Mouse (Mus musculus): ENCODE results near the gene Kdm6b. TPM values are rescaled to one million over a fixed set of nuclear protein-coding genes. Genes with fewer than 3 reads are reported as not detected.
"Not testable (repeated sequence)": the region's sequence is repeated elsewhere in the genome, so short reads cannot be mapped to it uniquely, and the experiment has no call there.

The Kdm6b gene
- polyA plus RNA-seq, 1 experiment from 2014 or later: 23.2 TPM

DNA sequence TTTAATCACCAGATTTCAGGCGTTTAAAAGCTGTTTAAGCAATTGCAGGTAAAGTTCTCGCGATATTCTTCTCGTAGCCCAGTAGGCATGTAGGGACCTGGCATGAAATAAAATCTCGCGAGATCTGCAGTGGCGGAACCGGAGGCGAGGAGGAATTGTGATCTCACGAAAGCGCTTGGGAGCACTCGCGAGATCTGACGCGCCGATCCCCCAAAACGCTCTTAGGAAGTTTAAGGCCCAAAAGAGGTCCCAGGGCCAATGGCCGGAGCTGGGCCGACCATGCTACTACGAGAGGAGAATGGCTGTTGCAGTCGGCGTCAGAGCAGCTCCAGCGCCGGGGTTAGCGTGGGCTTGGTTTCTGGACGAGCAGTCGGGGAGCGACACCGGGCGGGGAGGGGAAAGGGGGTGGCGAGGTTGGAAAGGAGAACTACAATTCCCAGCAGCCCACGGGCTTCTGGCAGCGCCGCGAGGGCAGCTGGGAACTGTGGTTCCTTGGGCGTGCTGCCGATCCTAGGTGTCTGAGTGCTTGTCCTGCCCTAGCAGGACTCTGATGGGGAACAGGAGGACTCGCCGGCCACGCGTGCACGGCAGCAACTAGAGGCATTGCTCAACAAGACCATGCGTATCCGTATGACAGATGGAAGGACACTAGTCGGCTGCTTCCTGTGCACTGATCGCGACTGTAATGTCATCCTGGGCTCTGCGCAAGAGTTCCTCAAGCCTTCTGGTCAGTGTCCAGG, 17.7 kb downstream of the Kdm6b start:
- H3K27ac ChIP-seq: peak overlapping the region; percentile 97
- peaks cover 13% of the 10 kb centered on the region; the same call in 1 of the 2 replicates for H3K4me1 ChIP-seq (replicated peaks; ENCODE audit: insufficient read depth, low read length)
- H3K27me3 ChIP-seq (ENCODE audit: insufficient read depth, low read length): no peaks in the 10 kb centered on the region
- DNase-seq (ENCODE audit: low spot score): peak; percentile 100
- H3K4me3 ChIP-seq (replicated peaks; ENCODE audit: low read depth, low read length): peak overlapping the region; percentile 67
- H3K9me3 ChIP-seq (replicated peaks; ENCODE audit: low read length): no peaks in the 10 kb centered on the region
- H3K9ac ChIP-seq (ENCODE audit: low read depth, low read length): peak overlapping the region; percentile 86
- peak; percentile 82 for ATAC-seq (replicated peaks; ENCODE audit: low FRiP score, low read depth)
- peak overlapping the region; percentile 73 for H3K4me2 ChIP-seq (ENCODE audit: low read length)
- H3K36me3 ChIP-seq (ENCODE audit: insufficient read depth, low read length): peaks cover 12% of the 10 kb centered on the region
- TF ChIP-seq CTCF (IDR thresholded peaks at IDR 0.05; ENCODE audit: low read depth): no peak
- WGBS: under 1% methylated on average over 48 of the region's 48 CpGs

DNA sequence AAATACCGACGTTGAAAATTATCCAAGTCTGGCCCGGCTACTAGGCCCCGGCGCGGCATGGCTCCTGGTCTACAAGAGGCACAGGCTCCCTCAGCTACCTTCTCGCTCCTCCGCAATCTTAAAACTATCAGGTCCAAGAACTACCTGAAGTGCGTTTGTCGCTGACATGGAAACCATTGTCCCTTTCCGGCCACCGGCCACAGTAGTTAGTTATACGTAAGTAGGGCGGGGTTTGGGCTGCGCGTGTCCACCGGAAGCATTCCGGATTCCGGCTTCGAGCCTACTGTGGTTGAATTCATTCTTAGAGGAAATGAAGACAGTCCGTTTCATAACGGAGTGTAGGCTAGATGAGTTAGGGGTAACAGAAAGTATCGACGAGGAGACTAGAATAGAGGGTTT, 18.2 kb downstream of the Kdm6b start, which contains the start of the genes Naa38 and Cyb5d1:
Naa38 (plus strand) TSS at position 253 of the 399 bp plus-strand sequence.
Cyb5d1 (minus strand) TSS at position 397 of the 399 bp plus-strand sequence.
- Histone ChIP-seq H3K4me1 (replicated peaks; ENCODE audit: insufficient read depth, low read length) (peaks cover 13% of the 10 kb centered on the region; the same call in 1 of the 2 replicates), H3K9ac (ENCODE audit: low read depth, low read length) (peak within 1 kb of the TSS; percentile 86), H3K27ac (peak within 1 kb of the TSS; percentile 97), H3K4me3 (replicated peaks; ENCODE audit: low read depth, low read length) (peak within 1 kb of the TSS; percentile 67), H3K4me2 (ENCODE audit: low read length) (peak within 1 kb of the TSS; percentile 73)
- H3K9me3 ChIP-seq (replicated peaks; ENCODE audit: low read length); H3K27me3 ChIP-seq (ENCODE audit: insufficient read depth, low read length); H3K36me3 ChIP-seq (ENCODE audit: insufficient read depth, low read length): not testable (repeated sequence)
- ATAC-seq (replicated peaks; ENCODE audit: low FRiP score, low read depth): peak; percentile 73
- peak; percentile 96 for DNase-seq (ENCODE audit: low spot score)
- under 1% methylated on average over 20 of the region's 24 CpGs for WGBS

DNA sequence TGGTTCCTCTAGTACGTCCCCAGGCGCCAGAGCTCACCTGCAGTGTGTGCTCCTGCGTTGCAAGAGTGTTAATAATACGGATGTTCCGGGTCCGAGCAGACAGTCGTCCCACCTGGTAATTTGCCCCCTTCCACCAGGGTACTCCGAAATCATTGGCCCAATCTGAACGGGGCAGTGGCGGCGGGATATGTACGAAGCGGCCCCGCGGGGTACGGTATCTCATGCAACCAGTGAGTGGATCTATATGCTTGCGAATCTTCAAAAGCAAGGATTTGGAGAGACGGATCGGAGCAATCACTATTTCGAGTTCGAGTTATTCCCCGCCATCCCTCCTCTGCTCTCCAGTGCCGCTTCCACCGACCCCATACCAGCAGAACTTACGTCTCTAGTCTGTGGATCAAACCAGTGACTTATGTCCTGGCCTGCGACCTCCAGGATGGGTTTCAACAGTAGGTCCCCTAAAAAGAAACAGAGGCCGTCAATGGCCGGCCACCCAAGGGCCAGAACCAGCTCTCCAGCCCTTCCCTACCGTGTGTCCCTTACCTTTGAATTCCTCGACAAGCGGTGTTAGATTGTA, 18.8 kb downstream of the Kdm6b start:
- not testable (repeated sequence) for H3K27me3 ChIP-seq (ENCODE audit: insufficient read depth, low read length)
- DNase-seq (ENCODE audit: low spot score): peak; percentile 27

DNA sequence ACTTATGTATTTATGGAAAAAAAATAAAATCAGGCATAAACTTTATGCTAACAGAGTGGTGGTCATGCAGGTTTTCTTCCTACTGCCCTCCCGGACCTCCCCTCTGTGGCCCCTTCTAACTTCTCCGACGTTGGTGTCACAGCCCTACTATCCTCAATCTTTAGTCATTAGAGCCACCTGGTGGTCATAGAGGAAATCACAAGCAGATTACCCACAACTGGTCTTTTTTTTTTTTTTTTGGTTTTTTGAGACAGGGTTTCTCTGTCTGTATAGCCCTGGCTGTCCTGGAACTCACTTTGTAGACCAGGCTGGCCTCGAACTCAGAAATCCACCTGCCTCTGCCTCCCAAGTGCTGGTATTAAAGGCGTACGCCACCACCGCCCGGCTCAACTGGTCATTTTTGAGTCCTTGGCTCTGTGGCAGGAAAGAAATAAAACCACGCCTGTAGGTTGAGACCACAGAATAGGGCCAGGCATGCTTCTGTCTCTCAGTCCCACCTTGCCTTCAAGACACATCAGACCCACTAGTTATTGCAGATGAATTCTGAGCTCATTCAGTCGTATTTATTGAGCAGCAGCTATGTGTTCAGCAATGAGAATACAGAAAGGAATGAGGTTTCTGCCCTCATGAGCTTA, 23.0 kb downstream of the Kdm6b start:
- Histone ChIP-seq H3K4me2 (ENCODE audit: low read length) (no peak overlapping the region), H3K27me3 (ENCODE audit: insufficient read depth, low read length) (no peaks in the 10 kb centered on the region), H3K4me3 (replicated peaks; ENCODE audit: low read depth, low read length) (no peak overlapping the region), H3K4me1 (replicated peaks; ENCODE audit: insufficient read depth, low read length) (no peaks in the 10 kb centered on the region), H3K36me3 (ENCODE audit: insufficient read depth, low read length) (no peaks in the 10 kb centered on the region), H3K9ac (ENCODE audit: low read depth, low read length) (no peak overlapping the region), H3K27ac (no peak overlapping the region), H3K9me3 (replicated peaks; ENCODE audit: low read length) (no peaks in the 10 kb centered on the region)
- WGBS: 45% methylated on average over 10 of the region's 10 CpGs
- DNase-seq (ENCODE audit: low spot score): peak; percentile 92
- ATAC-seq (replicated peaks; ENCODE audit: low FRiP score, low read depth): no peak
- peak; percentile 83 for TF ChIP-seq CTCF (IDR thresholded peaks at IDR 0.05; ENCODE audit: low read depth)

More for the DNA sequence above, 18.8 kb downstream of the Kdm6b start:
- Histone ChIP-seq H3K9ac (ENCODE audit: low read depth, low read length) (peak overlapping the region; percentile 86), H3K4me3 (replicated peaks; ENCODE audit: low read depth, low read length) (peak overlapping the region; percentile 67), H3K4me1 (replicated peaks; ENCODE audit: insufficient read depth, low read length) (peaks cover 13% of the 10 kb centered on the region; the same call in 1 of the 2 replicates), H3K27ac (peak overlapping the region; percentile 97), H3K4me2 (ENCODE audit: low read length) (peak overlapping the region; percentile 73)
- not testable (repeated sequence) for H3K9me3 ChIP-seq (replicated peaks; ENCODE audit: low read length); H3K36me3 ChIP-seq (ENCODE audit: insufficient read depth, low read length); ATAC-seq (replicated peaks; ENCODE audit: low FRiP score, low read depth)
- under 1% methylated on average over 31 of the region's 31 CpGs for WGBS

- WGBS: 52% methylated on average over 14 of the region's 14 CpGs
- Histone ChIP-seq H3K4me1 (replicated peaks; ENCODE audit: insufficient read depth, low read length) (no peaks in the 10 kb centered on the region), H3K27me3 (ENCODE audit: insufficient read depth, low read length) (no peaks in the 10 kb centered on the region), H3K4me2 (ENCODE audit: low read length) (no peak overlapping the region), H3K4me3 (replicated peaks; ENCODE audit: low read depth, low read length) (no peak overlapping the region), H3K36me3 (ENCODE audit: insufficient read depth, low read length) (no peaks in the 10 kb centered on the region), H3K27ac (no peak overlapping the region), H3K9me3 (replicated peaks; ENCODE audit: low read length) (no peaks in the 10 kb centered on the region), H3K9ac (ENCODE audit: low read depth, low read length) (no peak overlapping the region)
- DNase-seq (ENCODE audit: low spot score) (no peak), ATAC-seq (replicated peaks; ENCODE audit: low FRiP score, low read depth) (no peak)
- no peak for TF ChIP-seq CTCF (IDR thresholded peaks at IDR 0.05; ENCODE audit: low read depth)
Observed at GRCm38 (mm10) chr11:69389531-69390399, 23.7 kb downstream of the Kdm6b start.

DNA sequence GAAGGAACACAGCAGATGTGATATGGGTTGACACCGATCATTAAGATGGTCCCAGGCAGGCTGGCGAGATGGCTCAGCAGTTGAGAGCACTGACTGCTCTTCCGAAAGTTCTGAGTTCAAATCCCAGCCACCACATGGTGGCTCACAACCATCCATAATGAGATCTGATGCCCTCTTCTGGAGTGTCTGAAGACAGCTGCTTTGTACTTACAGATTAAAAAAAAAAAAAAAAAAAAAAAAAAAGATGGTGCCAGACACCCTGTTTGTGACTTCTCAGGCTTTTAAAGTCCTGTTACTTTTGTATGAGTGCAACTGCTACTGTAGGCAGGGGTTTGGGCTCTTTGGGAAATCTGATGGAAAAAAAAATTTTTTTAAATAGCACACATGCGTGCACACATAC, 24.8 kb downstream of the Kdm6b start:
- ATAC-seq (replicated peaks; ENCODE audit: low FRiP score, low read depth) (no peak), DNase-seq (ENCODE audit: low spot score) (no peak)
- H3K4me2 ChIP-seq (ENCODE audit: low read length): no peak overlapping the region
- no peaks in the 10 kb centered on the region for H3K9me3 ChIP-seq (replicated peaks; ENCODE audit: low read length)
- H3K9ac ChIP-seq (ENCODE audit: low read depth, low read length): no peak overlapping the region
- H3K36me3 ChIP-seq (ENCODE audit: insufficient read depth, low read length): no peaks in the 10 kb centered on the region
- H3K4me3 ChIP-seq (replicated peaks; ENCODE audit: low read depth, low read length): no peak overlapping the region
- H3K27me3 ChIP-seq (ENCODE audit: insufficient read depth, low read length): no peaks in the 10 kb centered on the region
- peak; percentile 36; the same call in 1 of the 2 replicates for TF ChIP-seq CTCF (IDR thresholded peaks at IDR 0.05; ENCODE audit: low read depth)
- H3K27ac ChIP-seq: no peak overlapping the region
- H3K4me1 ChIP-seq (replicated peaks; ENCODE audit: insufficient read depth, low read length): no peaks in the 10 kb centered on the region
- WGBS: 96% methylated on average over 4 of the region's 4 CpGs
